Mouse (Mus musculus) lung, postnatal 14 days (tissue): ENCODE data around the gene Rabggtb.
"Not testable (repeated sequence)": the region's sequence is repeated elsewhere in the genome, so short reads cannot be mapped to it uniquely, and the experiment has no call there.

ENCODE experiments used
- DNase-seq: peaks from one replicate; pipeline ENCODE4 v3.0.0; 2021

The Rabggtb gene

DNA sequence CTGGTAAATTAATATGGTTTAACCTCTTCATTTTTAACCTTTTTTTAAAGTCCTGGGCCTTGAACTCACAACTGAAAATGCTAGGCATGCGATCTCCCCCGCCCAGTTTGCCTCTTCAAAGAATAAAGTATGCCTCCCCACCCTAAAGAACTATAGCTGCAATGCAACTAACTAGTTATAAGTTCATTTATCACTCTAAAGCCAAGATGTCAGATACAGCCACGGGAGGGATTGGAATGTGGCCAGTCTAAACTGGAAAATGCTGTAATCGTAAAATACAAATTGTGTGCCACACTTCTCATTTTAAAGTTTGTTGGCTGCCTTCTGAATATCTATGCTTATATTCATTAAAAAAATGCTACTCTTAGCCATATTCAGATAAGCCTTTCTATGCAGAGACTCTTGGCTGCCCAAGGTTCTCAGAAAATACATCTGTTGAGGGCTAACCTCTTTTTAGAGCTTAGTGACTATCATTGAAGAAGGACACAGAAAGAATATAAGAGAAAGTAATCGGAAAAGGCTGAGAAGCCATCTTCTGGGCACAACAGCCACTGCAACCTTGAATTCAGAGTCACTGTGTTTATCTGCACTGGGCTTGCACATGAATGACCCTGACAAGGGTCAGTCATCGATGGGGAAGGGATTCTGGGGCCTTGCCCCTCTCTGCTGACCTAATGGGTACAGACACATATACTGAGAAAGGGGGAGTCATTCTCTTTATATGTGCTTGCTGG, 868 bp upstream of the Rabggtb start:
- DNase-seq = no peak

DNA sequence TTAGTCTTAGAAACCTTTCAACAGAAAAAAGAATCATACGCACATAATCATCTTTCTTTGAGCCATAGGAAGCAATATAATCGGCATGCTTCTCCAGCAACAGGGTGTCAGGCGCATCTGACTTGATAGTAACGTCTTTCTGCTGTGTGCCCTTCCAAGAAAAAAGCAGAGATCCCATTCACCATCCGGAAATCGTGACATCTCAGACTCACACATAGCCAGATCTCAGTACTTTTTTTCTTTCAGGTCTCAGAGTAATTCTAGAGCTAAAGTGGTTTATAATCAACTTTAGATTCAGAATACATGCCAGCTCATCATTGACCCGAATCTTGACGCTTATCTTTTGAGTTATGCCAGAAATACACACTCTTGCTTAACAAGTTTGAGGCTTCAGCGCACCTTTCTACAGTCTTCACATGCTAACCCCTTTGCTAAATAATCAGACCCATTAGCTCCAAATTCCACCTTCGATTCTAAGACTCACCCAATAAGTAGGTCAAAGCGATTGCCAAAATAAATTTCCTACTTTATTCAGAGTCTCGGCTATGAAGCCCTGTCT, 848 bp downstream of the Rabggtb start:
- DNase-seq = no peak

DNA sequence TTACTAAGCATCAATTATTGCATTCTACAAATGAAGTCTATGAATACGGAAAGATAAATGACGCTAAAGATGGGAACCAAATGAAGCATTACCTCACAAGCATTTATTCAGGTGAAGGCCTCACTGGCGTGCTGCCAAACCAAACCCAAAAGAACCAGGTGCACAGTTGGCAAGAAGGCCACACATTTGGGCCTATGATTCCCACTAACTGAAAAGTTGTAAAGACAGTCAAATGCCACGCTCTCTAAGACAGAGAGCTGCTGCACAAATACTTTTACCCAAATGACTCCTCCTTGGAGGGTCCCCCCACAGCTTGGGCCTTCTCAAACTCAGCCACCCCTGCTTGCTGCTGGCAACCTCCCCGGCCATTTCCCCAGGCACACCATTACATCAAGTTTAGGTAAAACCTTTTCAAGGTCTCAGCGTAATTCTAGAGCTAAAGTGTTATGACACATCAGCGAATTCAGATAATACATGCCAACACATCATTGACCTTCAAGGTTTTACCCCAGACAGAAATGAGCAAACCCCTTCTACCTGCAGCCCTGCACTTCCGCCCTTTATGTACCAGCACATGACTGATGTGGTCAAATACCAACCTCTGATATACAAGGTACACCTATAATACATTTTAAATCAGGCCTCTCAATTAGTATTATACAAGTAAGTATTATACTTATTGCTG, 1.5 kb downstream of the Rabggtb start:
- no peak for DNase-seq

DNA sequence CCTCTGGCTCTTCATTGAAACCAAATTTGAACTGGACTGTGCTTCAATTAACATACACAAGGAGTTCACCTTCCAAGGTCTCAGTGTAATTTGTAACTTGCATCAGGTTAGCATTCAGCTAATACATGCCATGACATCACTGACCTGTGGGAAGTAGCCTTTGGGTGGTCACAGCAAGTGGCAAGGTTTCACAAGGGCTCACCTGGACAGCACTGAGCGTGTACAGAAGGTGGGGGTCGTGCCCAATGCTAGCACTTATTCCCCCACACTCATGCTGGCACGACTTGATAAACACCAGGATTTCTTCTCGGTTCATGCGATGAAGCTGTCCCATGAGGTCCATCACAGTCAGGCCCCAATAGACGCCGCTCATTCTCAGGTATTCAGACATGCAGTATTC, 2.3 kb downstream of the Rabggtb start:
- no peak for DNase-seq

DNA sequence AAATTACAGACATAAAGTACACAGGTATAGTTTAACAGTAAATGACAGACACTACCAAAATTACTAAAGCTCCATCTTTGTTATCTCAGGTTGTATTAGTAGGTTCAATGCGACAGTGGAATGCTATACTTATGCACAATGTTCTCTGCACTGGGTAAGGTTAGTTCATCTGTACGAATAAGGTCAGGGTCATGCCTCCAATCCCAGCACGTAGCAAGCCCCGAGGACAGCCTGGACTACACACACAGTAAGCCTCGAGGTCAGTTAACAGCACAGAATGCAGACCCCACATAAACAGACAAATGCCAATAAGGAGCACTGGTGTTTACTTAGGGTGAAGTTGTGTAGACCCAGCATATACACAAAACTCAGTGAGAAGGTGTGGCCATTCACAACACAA, 3.9 kb downstream of the Rabggtb start:
- DNase-seq = no peak

DNA sequence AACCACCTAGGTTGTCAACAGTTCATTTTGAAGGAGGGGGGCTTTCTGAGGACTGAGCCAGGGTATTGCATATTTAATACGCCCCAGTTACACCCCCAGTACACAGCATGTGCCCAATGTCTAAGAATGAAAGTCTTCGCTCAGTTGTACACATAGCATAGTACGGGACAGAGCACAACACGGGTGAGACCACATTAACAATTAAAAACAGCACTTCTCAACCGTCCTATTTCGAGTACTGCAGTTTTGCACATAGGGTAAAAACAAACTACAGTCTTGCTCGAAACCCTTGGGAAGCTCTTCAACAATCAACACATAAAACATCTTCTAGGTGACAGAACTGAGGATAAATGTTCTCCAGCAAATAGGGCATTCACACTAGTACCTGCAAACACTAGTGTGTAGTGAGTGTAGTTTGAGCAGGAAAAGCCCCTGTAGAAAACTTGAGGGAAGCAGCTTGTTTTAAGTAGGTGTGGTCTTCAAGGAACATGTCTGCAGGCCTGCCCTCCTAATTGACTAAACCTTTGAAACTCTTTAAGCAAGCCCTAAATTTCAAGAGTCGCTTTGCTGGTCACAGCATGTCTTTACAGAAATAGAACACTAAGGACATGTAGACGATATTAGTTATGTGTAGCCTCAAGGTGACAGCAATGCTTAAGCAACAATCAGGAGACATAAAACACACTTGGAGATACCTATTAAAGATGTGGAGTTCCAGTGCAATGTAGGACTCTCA, 6.5 kb downstream of the Rabggtb start, which contains the start of gene Msh4:
Msh4 (minus strand) TSS at position 3 of the 736 bp plus-strand sequence.
- no peak for DNase-seq

DNA sequence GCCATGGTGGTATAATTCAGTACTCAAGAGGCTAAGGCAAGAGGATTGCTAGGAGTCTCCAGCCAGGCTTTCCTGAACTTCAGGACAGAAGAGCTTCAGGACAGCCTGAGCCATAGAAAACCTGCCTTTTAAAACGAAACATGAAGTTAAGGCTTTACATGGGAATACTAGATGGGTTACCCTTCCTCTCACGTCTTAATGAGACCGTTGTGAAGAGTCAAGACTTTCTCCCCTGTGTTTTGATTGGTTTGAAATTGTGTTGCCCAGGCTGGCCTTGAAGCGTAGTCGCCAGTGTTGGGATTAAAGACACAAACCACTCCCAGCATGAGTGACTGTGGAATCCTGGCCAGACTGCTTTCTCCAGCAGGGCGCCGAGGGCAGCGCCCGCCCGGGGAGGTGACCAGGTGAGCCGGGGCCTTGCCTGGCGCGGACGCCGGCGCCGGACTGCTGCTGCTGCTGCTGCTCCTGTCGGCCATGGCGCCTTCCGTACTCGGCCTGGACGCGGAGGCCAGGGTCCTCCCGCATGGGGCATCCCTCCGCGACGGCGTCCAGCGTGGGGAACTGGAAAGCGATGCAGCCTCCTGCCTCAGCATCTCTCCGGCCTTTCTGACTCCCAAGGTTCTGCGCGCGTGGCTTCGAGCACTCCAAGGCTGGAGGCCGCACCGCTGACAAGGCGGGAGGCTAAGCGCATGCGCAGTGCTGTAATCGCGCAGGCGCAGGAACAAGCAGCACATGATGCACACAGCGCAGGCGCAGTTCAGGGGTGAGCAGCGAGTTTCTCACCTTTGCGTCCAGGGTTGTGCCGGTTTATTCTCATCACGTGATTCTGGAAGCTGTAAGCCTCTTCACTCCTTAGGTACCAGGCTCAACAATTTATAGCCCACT, 7.3 kb downstream of the Rabggtb start:
- no peak for DNase-seq

GRCm38 (mm10) chr3:153904586-153904985, 8.2 kb downstream of the Rabggtb start:
- DNase-seq = peak; percentile 50

DNA sequence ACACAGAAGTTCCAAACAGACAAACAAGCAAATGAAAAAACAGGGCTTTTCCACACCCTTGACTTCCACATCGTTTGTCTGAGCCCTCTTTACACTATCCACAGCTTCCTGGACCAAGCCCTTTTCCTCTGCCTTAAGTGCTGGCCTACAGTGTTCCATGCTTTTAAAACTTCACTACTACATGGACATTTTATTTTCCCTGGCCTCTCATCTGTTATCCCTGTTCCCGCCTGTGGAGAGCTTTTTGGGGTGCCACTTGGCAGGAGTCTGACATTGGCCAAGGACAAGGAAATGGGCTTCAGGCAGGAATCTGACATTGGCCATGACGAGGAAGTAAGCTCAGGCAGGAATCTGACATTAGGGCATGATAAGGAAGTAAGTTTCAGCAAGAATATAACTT, 10.2 kb downstream of the Rabggtb start:
- no peak for DNase-seq

DNA sequence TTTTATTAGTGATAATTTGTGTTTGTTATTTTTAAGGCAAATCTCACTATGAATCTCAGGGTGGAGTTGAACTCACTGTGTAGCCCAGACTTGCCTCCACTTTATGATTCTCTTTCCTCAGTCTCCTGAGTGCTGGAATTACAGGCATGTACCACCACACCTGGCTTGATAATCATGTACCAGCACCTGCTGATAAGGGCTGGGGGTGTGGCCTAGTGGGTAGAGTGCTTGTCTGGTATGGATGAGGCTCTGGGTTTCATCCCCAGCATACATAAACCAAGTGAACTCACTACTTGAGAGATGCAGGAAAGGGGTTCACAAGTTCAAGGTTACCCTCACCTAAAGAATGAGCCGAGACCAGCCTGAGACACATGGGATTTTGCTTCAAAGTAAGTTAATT, 10.9 kb downstream of the Rabggtb start:
- no peak for DNase-seq

DNA sequence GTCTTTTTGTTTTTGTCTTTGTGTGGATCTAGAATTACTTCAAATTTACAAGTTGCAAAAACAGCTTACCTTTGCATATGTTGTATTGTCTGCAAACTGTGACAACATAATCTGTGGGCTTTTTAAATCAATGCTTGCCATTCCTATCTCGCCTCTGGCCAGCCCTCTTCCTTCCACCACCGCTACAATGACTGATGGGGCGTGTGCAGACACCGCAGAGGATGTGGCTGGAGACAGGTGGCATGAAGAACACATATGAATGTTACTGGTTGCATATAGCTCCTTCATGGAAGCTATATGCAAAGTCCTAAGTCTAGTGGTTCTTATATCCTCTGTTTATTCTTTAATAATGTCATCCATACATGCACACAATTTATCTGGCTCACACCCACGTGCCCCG, 15.6 kb downstream of the Rabggtb start:
- no peak for DNase-seq

DNA sequence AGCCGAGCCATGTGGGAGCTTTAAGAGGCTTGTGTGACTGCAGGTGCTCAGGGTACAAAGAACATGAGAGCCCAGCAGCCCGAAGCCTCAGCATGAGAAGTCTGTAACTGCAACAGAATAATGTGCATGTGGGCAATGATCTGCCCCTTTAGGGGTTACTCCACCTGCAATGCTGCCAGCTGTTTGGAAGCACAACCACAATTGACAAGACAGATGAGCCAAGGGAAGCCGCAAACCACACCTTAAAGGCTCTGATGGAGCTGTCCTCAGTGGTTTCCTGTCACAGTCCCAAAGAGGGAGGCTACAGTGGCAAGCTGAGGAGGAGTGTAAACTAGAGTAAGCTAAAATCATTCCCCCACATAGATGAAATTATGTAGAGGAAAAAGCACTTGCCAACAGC, 17.4 kb downstream of the Rabggtb start:
- DNase-seq = no peak

DNA sequence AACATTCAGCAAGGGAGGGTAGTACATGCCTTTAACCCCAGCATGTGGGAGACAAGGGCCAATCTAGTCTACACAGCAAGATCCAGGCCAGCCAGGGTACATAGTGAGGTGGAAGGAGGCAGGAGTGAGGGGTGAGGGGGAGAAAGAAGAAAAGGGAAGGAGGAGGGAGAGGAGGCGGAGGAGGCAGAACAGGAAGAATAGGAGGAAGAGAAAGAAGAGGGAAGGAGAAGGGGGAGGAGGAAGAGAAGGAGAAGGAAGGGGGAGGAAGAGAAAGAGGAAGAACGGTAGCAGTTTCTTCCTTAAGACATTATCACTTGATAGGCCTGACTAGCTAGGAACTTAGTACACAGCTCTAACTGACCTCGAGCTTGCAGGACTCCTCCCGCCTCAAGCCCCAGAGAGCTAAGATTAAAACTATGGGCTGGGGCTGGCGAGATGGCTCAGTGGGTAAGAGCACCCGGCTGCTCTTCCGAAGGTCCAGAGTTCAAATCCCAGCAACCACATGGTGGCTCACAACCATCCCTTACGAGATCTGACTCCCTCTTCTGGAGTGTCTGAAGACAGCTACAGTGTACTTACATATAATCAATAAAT, 23.5 kb downstream of the Rabggtb start:
- no peak for DNase-seq

DNA sequence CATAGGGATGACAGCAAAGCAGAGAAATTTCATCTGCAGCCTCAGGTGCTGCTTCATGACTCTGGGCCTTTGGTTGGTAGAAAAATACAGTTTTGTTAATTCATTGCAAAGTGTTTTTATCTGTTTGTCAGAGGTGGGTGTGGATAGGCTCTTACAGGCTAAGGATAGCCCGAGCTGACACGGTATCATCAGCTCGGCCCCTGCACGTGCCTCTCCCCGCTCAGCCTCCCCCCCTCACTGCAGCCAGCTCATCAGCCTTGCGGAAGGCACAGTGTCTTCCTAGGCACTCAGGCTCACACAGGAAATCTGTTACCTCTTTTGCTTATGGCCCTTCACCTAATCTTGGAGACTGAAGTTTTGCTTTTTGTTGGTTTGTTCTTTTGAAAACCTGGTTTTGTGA, 24.7 kb downstream of the Rabggtb start:
- DNase-seq = no peak

GRCm38 (mm10) chr3:153886296-153886695, 26.5 kb downstream of the Rabggtb start:
- DNase-seq = no peak

GRCm38 (mm10) chr3:153871396-153871795, 41.4 kb downstream of the Rabggtb start:
- no peak for DNase-seq

- no peak for DNase-seq
Observed at GRCm38 (mm10) chr3:153867149-153868136, 45.4 kb downstream of the Rabggtb start.

GRCm38 (mm10) chr3:153864636-153865429, 48.0 kb downstream of the Rabggtb start:
- DNase-seq = no peak

DNA sequence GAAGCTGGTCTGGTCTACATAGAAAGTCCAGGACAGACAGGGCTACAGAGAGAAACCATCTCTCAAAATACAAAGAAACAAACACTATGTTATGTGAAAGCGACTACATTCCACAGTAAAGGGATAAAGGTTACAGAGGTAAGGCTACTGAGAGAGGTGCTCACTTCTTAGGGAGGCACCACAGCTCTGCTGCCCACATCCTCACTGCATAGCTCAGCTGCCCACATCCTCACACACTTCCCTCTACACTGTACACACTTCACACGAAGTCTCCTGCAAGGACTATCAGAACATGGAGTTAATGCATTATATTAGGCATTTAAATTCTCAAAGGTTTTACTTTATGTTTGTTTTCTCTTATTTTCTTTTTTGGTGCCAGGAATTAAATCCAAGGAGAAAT, 49.0 kb downstream of the Rabggtb start:
- no peak for DNase-seq

GRCm38 (mm10) chr3:153860392-153860791, 52.4 kb downstream of the Rabggtb start:
- DNase-seq = not testable (repeated sequence)
